Mouse (Mus musculus) ES-E14 (cell line): Measurements from ENCODE around the gene Crb3.

Experiments
- CHD2 ChIP-seq: IDR thresholded peaks from 2 replicates; pipeline ENCODE4 v1.6.1; 2014; ENCODE audit warnings: mild to moderate bottlenecking, low read depth, low read length, inconsistent platforms
- HCFC1 ChIP-seq: IDR thresholded peaks from 2 replicates; pipeline ENCODE4 v1.6.1; 2012; ENCODE audit warnings: low read length, inconsistent platforms, borderline replicate concordance; ENCODE audit not compliant: insufficient read depth
- MAFK ChIP-seq: IDR thresholded peaks from 2 replicates; pipeline ENCODE4 v1.6.1; 2014; ENCODE audit warnings: mild to moderate bottlenecking, low read depth, low read length, inconsistent platforms; ENCODE audit not compliant: insufficient read depth
- ZC3H11A ChIP-seq: IDR thresholded peaks from 2 replicates; pipeline ENCODE4 v1.6.1; 2012; ENCODE audit warnings: low read depth, mild to moderate bottlenecking, inconsistent platforms, low read length, borderline replicate concordance
- ZNF384 ChIP-seq: IDR thresholded peaks from 2 replicates; pipeline ENCODE4 v1.6.1; 2012; ENCODE audit warnings: low read depth, low read length, inconsistent platforms

- TF ChIP-seq ZNF384, result no peak
- TF ChIP-seq CHD2, result no peak
- no peak for TF ChIP-seq HCFC1
- no peak for TF ChIP-seq MAFK
- no peak for TF ChIP-seq ZC3H11A
These were observed 46.6 kb upstream of the Crb3 start for GRCm38 (mm10) chr17:57012245-57012795.
